Mouse (Mus musculus) effector memory CD4-positive, alpha-beta T cell, adult 7 months (primary cell): ENCODE measurements around the gene Ang. TPM values are rescaled to one million over a fixed set of nuclear protein-coding genes. Genes with fewer than 3 reads are reported as not detected.

Experiments used
- polyA plus RNA-seq: library from polyadenylated mRNA; unstranded; fragments of 100-300 nt; shearing (Covaris generic); gene quantifications from one replicate; pipeline ENCODE4 v1.2.1, GENCODE M21; 2017

The Ang gene
- 3.5 TPM for polyA plus RNA-seq

GRCm38 (mm10) chr14:51090921-51091900, at the start of gene Ang, which contains the start of gene Rnase4:
Gene Ang (plus strand): TSS chr14:51091150.
Gene Rnase4 (plus strand): TSS chr14:51091077.

GRCm38 (mm10) chr14:51041769-51042168, 49.2 kb upstream of the Ang start, which contains the start of gene Rnase9:
Gene Rnase9 (minus strand): TSS chr14:51041869.

GRCm38 (mm10) chr14:51050063-51050462, 40.9 kb upstream of the Ang start, which contains the start of gene Rnase11:
Gene Rnase11 (minus strand): TSS chr14:51050163.

GRCm38 (mm10) chr14:51057401-51057831, 33.5 kb upstream of the Ang start, which contains the start of gene Rnase12:
Gene Rnase12 (minus strand): TSS chr14:51057661.

GRCm38 (mm10) chr14:51074335-51074734, 16.6 kb upstream of the Ang start, which contains the start of gene Olfr750:
Gene Olfr750 (minus strand): TSS chr14:51074435.

GRCm38 (mm10) chr14:51113916-51114560, 23.1 kb downstream of the Ang start, which contains the start of gene Eddm3b:
Gene Eddm3b (plus strand): TSS chr14:51114426.

GRCm38 (mm10) chr14:51146685-51147084, 55.7 kb downstream of the Ang start, which contains the start of gene Rnase1:
Gene Rnase1 (minus strand): TSS chr14:51146785.

Other genes starting within 250 kb of the Ang start
- gene Tep1, start 220.6 kb upstream of the Ang start, polyA plus RNA-seq = 14.5 TPM
- gene Klhl33, start 193.6 kb upstream of the Ang start, polyA plus RNA-seq = 0.41 TPM
- gene Osgep, start 166.3 kb upstream of the Ang start, polyA plus RNA-seq = 83.6 TPM
- gene Apex1, start 166.2 kb upstream of the Ang start, polyA plus RNA-seq = 33.1 TPM
- gene Pip4p1, start 160.3 kb upstream of the Ang start, polyA plus RNA-seq = 138 TPM
- 40.7 TPM for gene Pnp, start 160.1 kb upstream of the Ang start, polyA plus RNA-seq
- not detected for gene Gm49342, start 146.6 kb upstream of the Ang start, polyA plus RNA-seq
- gene Pnp2, start 135.2 kb upstream of the Ang start, polyA plus RNA-seq = not detected
- gene Rnase10, start 83.4 kb upstream of the Ang start, polyA plus RNA-seq = not detected
- 0.32 TPM for gene Rnase9, start 49.3 kb upstream of the Ang start, polyA plus RNA-seq
- not detected for gene Rnase11, start 41.0 kb upstream of the Ang start, polyA plus RNA-seq
- gene Rnase12, start 33.5 kb upstream of the Ang start, polyA plus RNA-seq = not detected
- not detected for gene Olfr750, start 16.7 kb upstream of the Ang start, polyA plus RNA-seq
- 8.5 TPM for gene Rnase4, start 73 bp upstream of the Ang start, polyA plus RNA-seq
- not detected for gene Eddm3b, start 23.3 kb downstream of the Ang start, polyA plus RNA-seq
- not detected for gene Rnase6, start 32.8 kb downstream of the Ang start, polyA plus RNA-seq
- gene Rnase1, start 55.6 kb downstream of the Ang start, polyA plus RNA-seq = not detected
- not detected for gene Rnase2b, start 71.1 kb downstream of the Ang start, polyA plus RNA-seq
- gene Ang2, start 108.0 kb downstream of the Ang start, polyA plus RNA-seq = not detected
- gene Ear14, start 112.2 kb downstream of the Ang start, polyA plus RNA-seq = not detected
- gene Rnase2a, start 165.0 kb downstream of the Ang start, polyA plus RNA-seq = not detected